Mouse (Mus musculus) midbrain, embryonic 13.5 days (tissue): Measurements from ENCODE around the gene Ap2m1. TPM values are rescaled to one million over a fixed set of nuclear protein-coding genes. Genes with fewer than 3 reads are reported as not detected.
"Not testable (repeated sequence)": the region's sequence is repeated elsewhere in the genome, so short reads cannot be mapped to it uniquely, and the experiment has no call there.

Experiments used
- ATAC-seq: fragments of 200-750 bp; cut with Nextera tagmentation; 2 replicates; pipeline ENCODE4 v1.8.0; 2017; ENCODE audit warnings: mild to moderate bottlenecking, moderate TSS enrichment, moderate library complexity
- H3K27ac ChIP-seq: fragments of 300-500 bp; sonication (generic); 2 replicates; pipeline ENCODE4 v1.5.1; 2015; ENCODE audit warnings: inconsistent platforms, mild to moderate bottlenecking, moderate library complexity
- H3K27me3 ChIP-seq: fragments of 300-500 bp; sonication (generic); 2 replicates; pipeline ENCODE4 v1.6.1; 2015; ENCODE audit warnings: mild to moderate bottlenecking, inconsistent platforms
- H3K36me3 ChIP-seq: fragments of 300-500 bp; sonication (generic); 2 replicates; pipeline ENCODE4 v1.6.1; 2015; ENCODE audit warnings: mild to moderate bottlenecking, inconsistent platforms
- H3K4me1 ChIP-seq: fragments of 300-500 bp; sonication (generic); replicated peaks from 2 replicates; pipeline ENCODE4 v1.6.1; 2015; ENCODE audit warnings: inconsistent platforms
- H3K4me2 ChIP-seq: fragments of 300-500 bp; sonication (generic); replicated peaks from 2 replicates; pipeline ENCODE4 v1.6.1; 2015; ENCODE audit warnings: moderate library complexity, mild to moderate bottlenecking, inconsistent platforms
- H3K4me3 ChIP-seq: fragments of 300-500 bp; sonication (generic); replicated peaks from 2 replicates; pipeline ENCODE4 v1.5.1; 2015; ENCODE audit warnings: mild to moderate bottlenecking, inconsistent platforms
- H3K9ac ChIP-seq: fragments of 300-500 bp; sonication (generic); replicated peaks from 2 replicates; pipeline ENCODE4 v1.6.1; 2015; ENCODE audit warnings: mild to moderate bottlenecking, inconsistent platforms
- H3K9me3 ChIP-seq: fragments of 300-500 bp; sonication (generic); 2 replicates; pipeline ENCODE4 v1.6.1; 2016; ENCODE audit warnings: mild to moderate bottlenecking, inconsistent platforms
- WGBS: fragments of 180-500 bp; shearing (Covaris S2); methylation state at CpG from one replicate; pipeline ENCODE4 v1.1.7; 2015; 5-methylcytosine and 5-hydroxymethylcytosine counted together
- polyA plus RNA-seq: library from polyadenylated mRNA; unstranded; fragments of >200 nt; fragmentation: Nextera tagmentation; extraction: Ambion mirVana; gene quantifications from 2 replicates; pipeline ENCODE4 v1.2.1, GENCODE M21; 2015

Ap2m1 gene
- polyA plus RNA-seq: 1,112 and 1,165 TPM in 2 replicates

GRCm38 (mm10) chr16:20535296-20536080 lies at the start of gene Ap2m1:
Gene Ap2m1, plus strand, starts transcription at chr16:20535478.
- Histone ChIP-seq H3K4me3 (peak within 1 kb of the TSS; percentile 95), H3K36me3 (peaks cover 57% of the 10 kb centered on the region)
- under 1% methylated on average over 50 of the region's 52 CpGs for WGBS

DNA sequence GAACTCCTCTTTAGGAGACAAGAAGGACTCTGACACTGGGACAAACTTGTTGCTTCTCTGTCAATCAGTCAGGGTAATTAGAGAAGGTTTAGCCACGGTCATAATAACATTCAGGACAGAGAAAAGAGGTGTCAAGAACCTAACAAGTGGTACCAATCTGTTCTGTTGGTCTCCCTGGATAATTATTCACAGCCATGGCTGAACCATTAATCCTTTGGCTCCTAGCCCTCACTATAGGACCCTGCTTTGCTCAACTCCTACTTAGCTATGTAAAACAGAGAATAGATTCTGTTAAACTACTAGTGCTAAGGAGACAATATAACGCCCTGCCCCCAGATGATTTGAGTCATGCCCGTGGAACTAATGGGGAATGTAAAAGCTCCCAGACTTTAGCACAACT lies 49.2 kb upstream of the Ap2m1 start:
- H3K4me1 ChIP-seq: no peaks in the 10 kb centered on the region
- H3K4me3 ChIP-seq: no peak overlapping the region
- H3K27me3 ChIP-seq: no peaks in the 10 kb centered on the region
- no peak overlapping the region for H3K9ac ChIP-seq
- H3K36me3 ChIP-seq: no peaks in the 10 kb centered on the region
- no peaks in the 10 kb centered on the region for H3K9me3 ChIP-seq
- ATAC-seq: no peak
- H3K4me2 ChIP-seq: no peak overlapping the region
- 61% methylated on average over 3 of the region's 3 CpGs for WGBS
- H3K27ac ChIP-seq: no peak overlapping the region

More at GRCm38 (mm10) chr16:20535296-20536080, at the start of gene Ap2m1:
- Histone ChIP-seq H3K27me3 (no peaks in the 10 kb centered on the region), H3K9me3 (no peaks in the 10 kb centered on the region), H3K9ac (peak within 1 kb of the TSS; percentile 99), H3K4me2 (peak within 1 kb of the TSS; percentile 93), H3K27ac (peak within 1 kb of the TSS; percentile 84), H3K4me1 (peaks cover 31% of the 10 kb centered on the region)
- ATAC-seq: peak; percentile 99

- H3K27me3 ChIP-seq: no peaks in the 10 kb centered on the region
- H3K36me3 ChIP-seq: no peaks in the 10 kb centered on the region
- no peaks in the 10 kb centered on the region for H3K4me1 ChIP-seq
- ATAC-seq: no peak
- no peak overlapping the region for H3K27ac ChIP-seq
- 95% methylated on average over 1 of the region's 1 CpGs for WGBS
- no peak overlapping the region for H3K4me3 ChIP-seq
- no peak overlapping the region for H3K4me2 ChIP-seq
- no peaks in the 10 kb centered on the region for H3K9me3 ChIP-seq
- H3K9ac ChIP-seq: no peak overlapping the region
Measured at GRCm38 (mm10) chr16:20488151-20488550, 47.1 kb upstream of the Ap2m1 start.

- not testable (repeated sequence) for H3K27me3 ChIP-seq, H3K4me2 ChIP-seq, H3K4me3 ChIP-seq, ATAC-seq, H3K36me3 ChIP-seq, H3K4me1 ChIP-seq, H3K9ac ChIP-seq, H3K9me3 ChIP-seq, H3K27ac ChIP-seq
- 83% methylated on average over 9 of the region's 9 CpGs for WGBS
Measured at GRCm38 (mm10) chr16:20488751-20489150, 46.5 kb upstream of the Ap2m1 start.

- Histone ChIP-seq H3K27me3 (no peaks in the 10 kb centered on the region), H3K36me3 (no peaks in the 10 kb centered on the region), H3K27ac (no peak overlapping the region), H3K9me3 (no peaks in the 10 kb centered on the region), H3K4me3 (no peak overlapping the region), H3K9ac (no peak overlapping the region), H3K4me1 (no peaks in the 10 kb centered on the region), H3K4me2 (no peak overlapping the region)
- WGBS: 73% methylated on average over 2 of the region's 2 CpGs
- no peak for ATAC-seq
Measured at GRCm38 (mm10) chr16:20489233-20489632, 46.0 kb upstream of the Ap2m1 start.

DNA sequence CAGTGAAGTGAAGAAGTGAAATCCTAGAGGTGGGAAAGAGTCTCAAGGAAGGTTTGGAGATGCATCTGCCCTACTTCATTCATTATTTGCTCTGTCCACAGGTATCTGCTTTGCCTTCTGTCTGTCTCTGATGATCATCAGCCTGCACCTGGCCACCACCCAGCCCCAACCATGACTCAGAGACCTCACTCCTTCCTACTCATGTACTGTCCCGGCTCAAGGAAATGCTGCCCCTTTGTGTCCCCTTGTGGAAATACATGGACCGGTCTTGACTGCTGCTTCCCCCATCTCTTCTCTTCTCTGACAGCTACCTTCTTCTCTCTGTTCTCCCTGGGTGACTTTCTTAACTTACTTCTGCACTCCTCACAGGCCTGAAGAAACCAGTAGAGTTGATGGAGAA lies 44.7 kb upstream of the Ap2m1 start:
- no peaks in the 10 kb centered on the region for H3K4me1 ChIP-seq
- no peak for ATAC-seq
- no peak overlapping the region for H3K9ac ChIP-seq
- WGBS: 61% methylated on average over 2 of the region's 2 CpGs
- no peaks in the 10 kb centered on the region for H3K27me3 ChIP-seq
- no peak overlapping the region for H3K27ac ChIP-seq
- no peak overlapping the region for H3K4me2 ChIP-seq
- no peaks in the 10 kb centered on the region for H3K9me3 ChIP-seq
- no peaks in the 10 kb centered on the region for H3K36me3 ChIP-seq
- no peak overlapping the region for H3K4me3 ChIP-seq

GRCm38 (mm10) chr16:20491301-20491700 lies 44.0 kb upstream of the Ap2m1 start:
- no peak for ATAC-seq
- H3K36me3 ChIP-seq: no peaks in the 10 kb centered on the region
- H3K4me3 ChIP-seq: no peak overlapping the region
- no peak overlapping the region for H3K4me2 ChIP-seq
- WGBS: 85% methylated on average over 2 of the region's 2 CpGs
- H3K4me1 ChIP-seq: no peaks in the 10 kb centered on the region
- H3K27ac ChIP-seq: no peak overlapping the region
- no peaks in the 10 kb centered on the region; the same call in 1 of the 2 replicates for H3K27me3 ChIP-seq
- no peaks in the 10 kb centered on the region for H3K9me3 ChIP-seq
- H3K9ac ChIP-seq: no peak overlapping the region

DNA sequence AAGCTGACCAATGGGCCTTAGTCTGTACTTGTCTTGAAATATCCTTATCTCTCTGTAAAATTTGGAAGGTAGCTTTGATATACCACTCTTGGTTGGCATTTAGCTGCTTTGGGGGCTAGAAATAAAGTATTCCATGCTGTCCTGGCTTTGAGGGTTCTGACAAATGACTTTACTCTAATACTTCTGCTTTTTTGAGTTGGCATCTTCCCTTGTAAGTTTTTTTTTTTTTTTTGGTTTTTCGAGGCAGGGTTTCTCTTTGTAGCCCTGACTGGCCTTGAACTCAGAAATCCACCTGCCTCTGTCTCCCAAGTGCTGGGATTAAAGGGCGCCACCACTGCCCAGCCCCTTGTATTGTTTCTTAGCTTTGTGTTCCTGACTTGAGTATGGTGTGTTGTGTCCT lies 41.8 kb upstream of the Ap2m1 start:
- Histone ChIP-seq H3K9me3 (no peaks in the 10 kb centered on the region), H3K36me3 (no peaks in the 10 kb centered on the region), H3K4me1 (peaks cover 9% of the 10 kb centered on the region), H3K9ac (no peak overlapping the region), H3K27me3 (peaks cover 14% of the 10 kb centered on the region), H3K27ac (no peak overlapping the region), H3K4me3 (no peak overlapping the region), H3K4me2 (no peak overlapping the region)
- WGBS: 85% methylated on average over 2 of the region's 2 CpGs
- no peak for ATAC-seq

- H3K4me3 ChIP-seq: peak overlapping the region; percentile 30
- no peaks in the 10 kb centered on the region for H3K9me3 ChIP-seq
- H3K9ac ChIP-seq: peak overlapping the region; percentile 2; the same call in 1 of the 2 replicates
Measured at GRCm38 (mm10) chr16:20496671-20497600, 38.3 kb upstream of the Ap2m1 start.

DNA sequence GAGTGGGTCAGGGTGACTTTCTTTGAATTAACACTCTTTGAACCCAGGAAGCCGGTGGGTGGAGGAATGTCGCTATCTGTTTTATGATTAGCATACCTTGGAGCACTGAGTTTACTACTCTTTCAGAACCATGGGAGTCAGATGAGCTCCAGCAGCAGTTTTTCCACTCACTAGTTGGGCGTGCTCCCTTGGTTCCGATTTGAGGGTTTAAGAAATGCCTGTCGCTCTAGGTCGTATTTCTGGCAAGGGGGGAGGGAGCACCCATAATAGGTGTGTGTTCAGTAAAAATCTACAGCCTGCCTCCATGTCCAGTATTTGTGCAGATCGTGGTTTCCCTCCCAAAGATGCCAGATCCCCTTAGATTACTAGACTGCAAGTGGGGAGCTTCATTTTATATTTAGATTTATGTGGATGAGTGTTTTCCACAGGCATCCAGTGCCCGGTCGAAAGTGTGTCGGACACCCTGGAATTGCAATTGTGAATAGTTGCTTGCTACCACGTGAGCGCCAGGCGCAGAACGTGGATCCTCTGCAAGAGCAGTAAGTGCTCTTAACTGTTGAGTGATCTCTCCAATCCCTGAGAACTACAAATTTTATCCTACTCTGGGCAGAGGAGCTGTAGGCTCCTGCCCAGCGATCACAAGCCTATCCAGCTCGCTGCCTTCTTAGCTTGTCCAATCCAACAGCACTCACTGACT lies 37.1 kb upstream of the Ap2m1 start:
- Histone ChIP-seq H3K27ac (peak overlapping the region; percentile 49; the same call in 1 of the 2 replicates), H3K36me3 (peaks cover 25% of the 10 kb centered on the region), H3K9me3 (no peaks in the 10 kb centered on the region), H3K4me2 (peak overlapping the region; percentile 87), H3K27me3 (peaks cover 14% of the 10 kb centered on the region), H3K4me3 (peak overlapping the region; percentile 87), H3K9ac (peak overlapping the region; percentile 87), H3K4me1 (peaks cover 20% of the 10 kb centered on the region)
- ATAC-seq: no peak
- 12% methylated on average over 16 of the region's 16 CpGs for WGBS

More at GRCm38 (mm10) chr16:20496671-20497600, 38.3 kb upstream of the Ap2m1 start:
- peaks cover 14% of the 10 kb centered on the region for H3K27me3 ChIP-seq
- H3K4me2 ChIP-seq: peak overlapping the region; percentile 52
- no peak overlapping the region for H3K27ac ChIP-seq
- peak; percentile 19; the same call in 1 of the 2 replicates for ATAC-seq
- peaks cover 13% of the 10 kb centered on the region for H3K36me3 ChIP-seq
- WGBS: 20% methylated on average over 25 of the region's 25 CpGs
- peaks cover 20% of the 10 kb centered on the region for H3K4me1 ChIP-seq

- peaks cover 14% of the 10 kb centered on the region for H3K27me3 ChIP-seq
- no peaks in the 10 kb centered on the region for H3K9me3 ChIP-seq
- H3K9ac ChIP-seq: peak within 1 kb of the TSS; percentile 87
- H3K4me2 ChIP-seq: peak within 1 kb of the TSS; percentile 87
- peak within 1 kb of the TSS; percentile 79 for H3K27ac ChIP-seq
- peak; percentile 97 for ATAC-seq
- peak within 1 kb of the TSS; percentile 87 for H3K4me3 ChIP-seq
- WGBS: 1% methylated on average over 49 of the region's 49 CpGs
- peaks cover 20% of the 10 kb centered on the region for H3K4me1 ChIP-seq
- peaks cover 33% of the 10 kb centered on the region for H3K36me3 ChIP-seq
Measured at GRCm38 (mm10) chr16:20498677-20499475, 36.4 kb upstream of the Ap2m1 start, which contains the start of gene Eif2b5. Gene Eif2b5, plus strand, starts transcription at chr16:20498817.
